Mouse (Mus musculus) lung, embryonic 14.5 days (tissue): ENCODE data around the gene Gatad2b. TPM values are rescaled to one million over a fixed set of nuclear protein-coding genes. Genes with fewer than 3 reads are reported as not detected.

Experiments
- ATAC-seq: fragments of 200-750 bp; cut with Nextera tagmentation; 2 replicates; pipeline ENCODE4 v1.8.0; 2017; ENCODE audit warnings: mild to moderate bottlenecking, moderate TSS enrichment, moderate library complexity; ENCODE audit not compliant: insufficient read depth
- DNase-seq: peaks from one replicate; pipeline ENCODE4 v3.0.0-alpha.2; 2015
- H3K27ac ChIP-seq: fragments of 300-500 bp; sonication (generic); 2 replicates; pipeline ENCODE4 v1.5.1; 2014; ENCODE audit warnings: low read depth, mild to moderate bottlenecking, moderate library complexity
- H3K27me3 ChIP-seq: fragments of 300-500 bp; sonication (generic); 2 replicates; pipeline ENCODE4 v1.6.1; 2014; ENCODE audit warnings: low read length, control low read depth; ENCODE audit not compliant: insufficient read depth
- H3K36me3 ChIP-seq: fragments of 300-500 bp; sonication (generic); 2 replicates; pipeline ENCODE4 v1.6.1; 2014; ENCODE audit warnings: control low read depth; ENCODE audit not compliant: insufficient read depth
- H3K4me1 ChIP-seq: fragments of 300-500 bp; sonication (generic); 2 replicates; pipeline ENCODE4 v1.6.1; 2014; ENCODE audit warnings: antibody characterized with exemption, control low read depth; ENCODE audit not compliant: insufficient read depth
- H3K4me2 ChIP-seq: fragments of 300-500 bp; sonication (generic); 2 replicates; pipeline ENCODE4 v1.6.1; 2014; ENCODE audit warnings: mild to moderate bottlenecking
- H3K4me3 ChIP-seq: fragments of 300-500 bp; sonication (generic); 2 replicates; pipeline ENCODE4 v1.5.1; 2014; ENCODE audit warnings: low read depth, low read length
- H3K9ac ChIP-seq: fragments of 300-500 bp; sonication (generic); 2 replicates; pipeline ENCODE4 v1.6.1; 2014
- H3K9me3 ChIP-seq: fragments of 300-500 bp; sonication (generic); 2 replicates; pipeline ENCODE4 v1.6.1; 2016; ENCODE audit warnings: low read depth, low read length, control low read depth
- CTCF ChIP-seq: IDR thresholded peaks from 2 replicates; pipeline ENCODE4 v1.5.1; 2016; ENCODE audit warnings: antibody characterized with exemption, low read depth
- WGBS: fragments of 180-500 bp; shearing (Covaris S2); extraction: QIAGEN DNeasy Blood & Tissue Kit; methylation state at CpG from one replicate; pipeline ENCODE4 v1.1.7; 2014; 5-methylcytosine and 5-hydroxymethylcytosine counted together
- polyA plus RNA-seq: library from polyadenylated mRNA; unstranded; fragments of >200 nt; fragmentation: Nextera tagmentation; extraction: Ambion mirVana; gene quantifications from 2 replicates; pipeline ENCODE4 v1.2.1, GENCODE M21; 2014

Gatad2b gene
- polyA plus RNA-seq, 1 experiment from 2014 or later, result 15.8 TPM

GRCm38 (mm10) chr3:90268971-90269370, 24.0 kb upstream of the Gatad2b start:
- WGBS, result 85% methylated on average over 16 of the region's 16 CpGs
- H3K4me1 ChIP-seq, result peaks cover 5% of the 10 kb centered on the region; the same call in 1 of the 2 replicates
- no peaks in the 10 kb centered on the region for H3K27me3 ChIP-seq
- H3K9me3 ChIP-seq, result no peaks in the 10 kb centered on the region
- DNase-seq, result no peak
- no peak overlapping the region for H3K4me2 ChIP-seq
- H3K4me3 ChIP-seq, result no peak overlapping the region
- peaks cover 32% of the 10 kb centered on the region for H3K36me3 ChIP-seq
- no peak overlapping the region for H3K27ac ChIP-seq
- TF ChIP-seq CTCF, result no peak
- ATAC-seq, result no peak
- no peak overlapping the region for H3K9ac ChIP-seq

GRCm38 (mm10) chr3:90270784-90271183, 22.2 kb upstream of the Gatad2b start:
- no peaks in the 10 kb centered on the region for H3K27me3 ChIP-seq
- TF ChIP-seq CTCF, result no peak
- ATAC-seq, result no peak
- WGBS, result 87% methylated on average over 8 of the region's 8 CpGs
- H3K4me1 ChIP-seq, result peaks cover 5% of the 10 kb centered on the region; the same call in 1 of the 2 replicates
- no peak overlapping the region for H3K4me2 ChIP-seq
- no peak overlapping the region for H3K9ac ChIP-seq
- H3K9me3 ChIP-seq, result no peaks in the 10 kb centered on the region
- peaks cover 42% of the 10 kb centered on the region for H3K36me3 ChIP-seq
- H3K27ac ChIP-seq, result no peak overlapping the region
- no peak for DNase-seq
- H3K4me3 ChIP-seq, result no peak overlapping the region

- Histone ChIP-seq H3K27me3 (no peaks in the 10 kb centered on the region), H3K27ac (no peak overlapping the region), H3K9me3 (no peaks in the 10 kb centered on the region), H3K4me3 (no peak overlapping the region), H3K4me2 (no peak overlapping the region), H3K4me1 (no peaks in the 10 kb centered on the region), H3K9ac (no peak overlapping the region), H3K36me3 (peaks cover 53% of the 10 kb centered on the region)
- ATAC-seq, result no peak
- TF ChIP-seq CTCF, result no peak
- WGBS, result 68% methylated on average over 9 of the region's 9 CpGs
- no peak for DNase-seq
Observed at GRCm38 (mm10) chr3:90272170-90272569, 20.8 kb upstream of the Gatad2b start.

GRCm38 (mm10) chr3:90273855-90274254, 19.1 kb upstream of the Gatad2b start:
- Histone ChIP-seq H3K4me3 (no peak overlapping the region), H3K9me3 (no peaks in the 10 kb centered on the region), H3K9ac (no peak overlapping the region), H3K27ac (no peak overlapping the region), H3K4me1 (no peaks in the 10 kb centered on the region), H3K27me3 (no peaks in the 10 kb centered on the region), H3K4me2 (no peak overlapping the region), H3K36me3 (peaks cover 69% of the 10 kb centered on the region)
- ATAC-seq, result no peak
- no peak for TF ChIP-seq CTCF
- DNase-seq, result no peak
- WGBS, result 91% methylated on average over 22 of the region's 22 CpGs

- H3K4me3 ChIP-seq, result no peak overlapping the region
- H3K4me1 ChIP-seq, result no peaks in the 10 kb centered on the region
- no peak overlapping the region for H3K4me2 ChIP-seq
- H3K27me3 ChIP-seq, result no peaks in the 10 kb centered on the region
- no peak overlapping the region for H3K9ac ChIP-seq
- no peaks in the 10 kb centered on the region for H3K9me3 ChIP-seq
- H3K36me3 ChIP-seq, result peaks cover 77% of the 10 kb centered on the region
- ATAC-seq, result no peak
- no peak for TF ChIP-seq CTCF
- WGBS, result 89% methylated on average over 11 of the region's 11 CpGs
- H3K27ac ChIP-seq, result no peak overlapping the region
- no peak for DNase-seq
Observed at GRCm38 (mm10) chr3:90275286-90275685, 17.7 kb upstream of the Gatad2b start.

GRCm38 (mm10) chr3:90276858-90277257, 16.1 kb upstream of the Gatad2b start:
- 46% methylated on average over 16 of the region's 16 CpGs for whole genome bisulfite sequencing

GRCm38 (mm10) chr3:90277793-90278192, 15.2 kb upstream of the Gatad2b start:
- no peaks in the 10 kb centered on the region for H3K9me3 ChIP-seq
- H3K27me3 ChIP-seq, result no peaks in the 10 kb centered on the region
- WGBS, result 90% methylated on average over 9 of the region's 9 CpGs
- ATAC-seq (no peak), DNase-seq (no peak)
- H3K4me3 ChIP-seq, result no peak overlapping the region
- H3K36me3 ChIP-seq, result peaks cover 66% of the 10 kb centered on the region
- no peak overlapping the region for H3K4me2 ChIP-seq
- H3K27ac ChIP-seq, result no peak overlapping the region
- H3K9ac ChIP-seq, result no peak overlapping the region
- no peaks in the 10 kb centered on the region for H3K4me1 ChIP-seq
- TF ChIP-seq CTCF, result no peak

More at GRCm38 (mm10) chr3:90276858-90277257, 16.1 kb upstream of the Gatad2b start:
- no peak overlapping the region for H3K27ac ChIP-seq
- H3K4me3 ChIP-seq, result no peak overlapping the region
- no peak overlapping the region for H3K4me2 ChIP-seq
- no peak overlapping the region for H3K9ac ChIP-seq
- DNase-seq (no peak), ATAC-seq (no peak)
- TF ChIP-seq CTCF, result no peak
- no peaks in the 10 kb centered on the region for H3K27me3 ChIP-seq
- H3K36me3 ChIP-seq, result peaks cover 75% of the 10 kb centered on the region
- no peaks in the 10 kb centered on the region for H3K4me1 ChIP-seq
- H3K9me3 ChIP-seq, result no peaks in the 10 kb centered on the region

GRCm38 (mm10) chr3:90278211-90278610, 14.8 kb upstream of the Gatad2b start:
- H3K27ac ChIP-seq, result no peak overlapping the region
- no peaks in the 10 kb centered on the region for H3K4me1 ChIP-seq
- WGBS, result 95% methylated on average over 10 of the region's 10 CpGs
- TF ChIP-seq CTCF, result no peak
- ATAC-seq (no peak), DNase-seq (no peak)
- no peak overlapping the region for H3K4me2 ChIP-seq
- H3K4me3 ChIP-seq, result no peak overlapping the region
- no peak overlapping the region for H3K9ac ChIP-seq
- H3K9me3 ChIP-seq, result no peaks in the 10 kb centered on the region
- no peaks in the 10 kb centered on the region for H3K27me3 ChIP-seq
- H3K36me3 ChIP-seq, result peaks cover 63% of the 10 kb centered on the region
